ENCODE assay signal across 8 mouse cellular contexts in genomic region chr2:132111266-132111665, GRCm38 (mm10). TPM values are rescaled to one million over a fixed set of nuclear protein-coding genes. Genes with fewer than 3 reads are reported as not detected.
DNase-seq lines count a peak whose midpoint lies in the region; ATAC-seq lines count a peak whose summit lies in the region.

No protein-coding gene starts in this region.

- H3K4me3 ChIP-seq in hindbrain, embryonic 14.5 days (replicated peaks; ENCODE audit: low read length), result no peak overlapping the region

- H3K36me3 ChIP-seq in hindbrain, embryonic 14.5 days (replicated peaks; ENCODE audit: control insufficient read depth, insufficient read depth), result no peaks in the 10 kb centered on the region

- H3K4me1 ChIP-seq in hindbrain, embryonic 14.5 days (replicated peaks; ENCODE audit: control insufficient read depth, insufficient read depth, low read length), result no peaks in the 10 kb centered on the region

- no peak overlapping the region for H3K4me2 ChIP-seq in hindbrain, embryonic 14.5 days (replicated peaks)

- no peaks in the 10 kb centered on the region for H3K27me3 ChIP-seq in hindbrain, embryonic 14.5 days (ENCODE audit: control insufficient read depth, insufficient read depth, low read length)

- H3K9ac ChIP-seq in hindbrain, embryonic 14.5 days, result no peak overlapping the region

- DNase-seq in adrenal gland, adult 2 months, result peak; percentile 59
- DNase-seq in adrenal gland, postnatal 4 days (ENCODE audit: low spot score in 2 of 2), result no peak
- DNase-seq in cerebellum, adult 8-10 months, result peak; percentile 57
- DNase-seq in hindbrain, embryonic 14.5 days (ENCODE audit: low spot score), result peak; percentile 59
- peak; percentile 79 for DNase-seq in left cerebral cortex, adult 11 months (ENCODE audit: low spot score)
- DNase-seq in lung, postnatal 4 days, result peak; percentile 72 to 76
- DNase-seq in right cerebral cortex, postnatal 36 days (ENCODE audit: low spot score in 2 of 2), result peak; percentile 67 to 78

- no peak overlapping the region; the same call in 1 of the 2 replicates for H3K27ac ChIP-seq in hindbrain, embryonic 14.5 days

- 59% methylated on average over 9 of the region's 9 CpGs for whole genome bisulfite sequencing in hindbrain, embryonic 14.5 days

- ATAC-seq in frontal cortex, adult (ENCODE audit: low TSS enrichment), result peak; percentile 72
- 0 out of 2 replicates have a peak, but pooled peaks have one; percentile 39 for ATAC-seq in hindbrain, embryonic 14.5 days (ENCODE audit: low FRiP score)

- H3K9me3 ChIP-seq in hindbrain, embryonic 14.5 days (ENCODE audit: control insufficient read depth, low read length), result no peaks in the 10 kb centered on the region

RNA-seq across cellular contexts. Expression of gene Slc23a2, which starts 33.6 kb away (rescaled TPM):
- total RNA-seq in adrenal gland, adult 2 months (2021), result 100 to 1,000 TPM in 1 of 2 experiments, 10 to 100 TPM in 1; 80.6 to 206 TPM
- 45.5 and 59.7 TPM in 2 replicates for polyA plus RNA-seq in adrenal gland, adult 2 months (2012; rRNA removed)
- total RNA-seq in adrenal gland, postnatal 4 days (2021), result 10 to 100 TPM; 60.4 to 67.4 TPM
- polyA plus RNA-seq in hindbrain, embryonic 14.5 days (2014; fragmentation: Nextera tagmentation; extraction: Ambion mirVana), result 44.6 and 49.8 TPM in 2 replicates

Comparison
In these comparisons a context has a peak if more than half of its experiments do, and no peak if none do; other contexts are left out.
1. DNase-seq: peak in adrenal gland, adult 2 months (single experiment), cerebellum, adult 8-10 months (single experiment), hindbrain, embryonic 14.5 days (single experiment), left cerebral cortex, adult 11 months (single experiment), lung, postnatal 4 days (2 of 2) and right cerebral cortex, postnatal 36 days (2 of 2); none in adrenal gland, postnatal 4 days (0 of 2).